Mouse (Mus musculus): Measurements from ENCODE around the gene Spns3.

DNA sequence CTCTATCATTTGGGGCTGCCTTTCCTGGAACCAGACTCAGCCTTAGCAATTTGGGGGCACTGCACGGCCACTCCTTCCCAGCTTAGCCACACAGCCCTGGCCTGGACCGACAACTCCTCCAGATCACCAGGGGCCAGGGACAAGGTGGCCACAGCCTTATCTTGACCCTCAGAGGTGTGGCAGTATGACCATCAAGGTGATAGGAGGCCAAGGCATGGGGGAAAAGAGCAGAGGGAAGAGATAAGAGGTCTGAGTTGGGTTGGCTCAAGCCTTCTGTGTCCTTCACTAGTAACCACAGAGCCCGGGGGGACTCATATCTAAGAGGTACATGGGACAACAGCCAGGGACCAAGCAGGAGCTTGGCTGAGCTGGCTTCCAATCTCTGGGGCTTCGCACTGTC lies 68.4 kb downstream of the Spns3 start:
- TF ChIP-seq CTCF (IDR thresholded peaks at IDR 0.05; ENCODE audit: low read depth, low read length) (no peak), POLR2A (IDR thresholded peaks at IDR 0.05; ENCODE audit: extremely low read depth, insufficient read depth, low read length) (no peak)
